Mouse (Mus musculus) common myeloid progenitor, adult 5-6 weeks (primary cell): ENCODE data around the gene Hist1h3a. TPM values are rescaled to one million over a fixed set of nuclear protein-coding genes. Genes with fewer than 3 reads are reported as not detected.
"Not testable (repeated sequence)": the region's sequence is repeated elsewhere in the genome, so short reads cannot be mapped to it uniquely, and the experiment has no call there.

ENCODE experiments used
- ATAC-seq: replicated peaks from 2 replicates; pipeline ENCODE4 v1.8.0; 2016; ENCODE audit warnings: low read depth, mild to moderate bottlenecking, moderate TSS enrichment, inconsistent platforms; ENCODE audit not compliant: poor library complexity, severe bottlenecking
- total RNA-seq: library from RNA; stranded (forward); fragments of 200-1000, 187-1606 nt; gene quantifications from 2 replicates; pipeline ENCODE4 v1.2.3, GENCODE M21; 2017

Gene Hist1h3a
- total RNA-seq, 1 experiment from 2014 or later: 599 TPM

- ATAC-seq: no peak
Measured at GRCm38 (mm10) chr13:23744421-23745380, 17.5 kb downstream of the Hist1h3a start.

- no peak for ATAC-seq
Measured at GRCm38 (mm10) chr13:23743963-23744362, 18.2 kb downstream of the Hist1h3a start.

- ATAC-seq: no peak
Measured at GRCm38 (mm10) chr13:23743215-23743614, 19.0 kb downstream of the Hist1h3a start.

GRCm38 (mm10) chr13:23742007-23742406 lies 20.2 kb downstream of the Hist1h3a start:
- no peak for ATAC-seq

- ATAC-seq: no peak
Measured at GRCm38 (mm10) chr13:23740910-23741309, 21.3 kb downstream of the Hist1h3a start.

GRCm38 (mm10) chr13:23740256-23740840 lies 21.8 kb downstream of the Hist1h3a start:
- no peak for ATAC-seq

GRCm38 (mm10) chr13:23739922-23740252 lies 22.3 kb downstream of the Hist1h3a start:
- ATAC-seq: peak; percentile 29; the same call in 1 of the 2 replicates

- ATAC-seq: peak; percentile 70
Measured at GRCm38 (mm10) chr13:23739069-23739921, 22.9 kb downstream of the Hist1h3a start.

GRCm38 (mm10) chr13:23738677-23739068 lies 23.5 kb downstream of the Hist1h3a start, which contains the start of gene Hist1h1c:
TSS of gene Hist1h1c (plus strand) at chr13:23738808.
- ATAC-seq: peak; percentile 66

- ATAC-seq: no peak
Measured at GRCm38 (mm10) chr13:23738041-23738440, 24.1 kb downstream of the Hist1h3a start.

- no peak for ATAC-seq
Measured at GRCm38 (mm10) chr13:23737091-23737490, 25.1 kb downstream of the Hist1h3a start.

- ATAC-seq: peak; percentile 69
Measured at GRCm38 (mm10) chr13:23732156-23732804, 29.9 kb downstream of the Hist1h3a start.

GRCm38 (mm10) chr13:23730479-23730878 lies 31.7 kb downstream of the Hist1h3a start:
- ATAC-seq: no peak

- ATAC-seq: no peak
Measured at GRCm38 (mm10) chr13:23729706-23730105, 32.5 kb downstream of the Hist1h3a start.

GRCm38 (mm10) chr13:23729192-23729525 lies 33.0 kb downstream of the Hist1h3a start:
- ATAC-seq: peak; percentile 53

- no peak; the same call in 1 of the 2 replicates for ATAC-seq
Measured at GRCm38 (mm10) chr13:23728472-23729191, 33.6 kb downstream of the Hist1h3a start.

- no peak for ATAC-seq
Measured at GRCm38 (mm10) chr13:23725213-23725612, 37.0 kb downstream of the Hist1h3a start.

GRCm38 (mm10) chr13:23724239-23724638 lies 37.9 kb downstream of the Hist1h3a start:
- 0 out of 2 replicates have a peak, but pooled peaks have one; percentile 29 for ATAC-seq

GRCm38 (mm10) chr13:23717593-23718245 lies 44.5 kb downstream of the Hist1h3a start:
- not testable (repeated sequence) for ATAC-seq
